8 mouse cellular contexts compared by ENCODE assay signal in genomic region chr1:151570981-151571837, GRCm38 (mm10). TPM values are rescaled to one million over a fixed set of nuclear protein-coding genes. Genes with fewer than 3 reads are reported as not detected.
DNase-seq lines count a peak whose midpoint lies in the region; ATAC-seq and TF ChIP-seq lines count a peak whose summit lies in the region.

TSS of gene Fam129a (plus strand) at chr1:151571186.

- H3K9me3 ChIP-seq in intestine, postnatal 0 days (ENCODE audit: control insufficient read depth), result no peaks in the 10 kb centered on the region
- H3K9me3 ChIP-seq in liver, embryonic 15.5 days (replicated peaks), result no peaks in the 10 kb centered on the region

- peak; percentile 78 for ATAC-seq in intestine, postnatal 0 days
- peak; percentile 41 for ATAC-seq in liver, embryonic 15.5 days (ENCODE audit: insufficient read depth)

- H3K27ac ChIP-seq in intestine, postnatal 0 days (ENCODE audit: low read depth, low read length), result no peak within 1 kb of the TSS
- peak within 1 kb of the TSS; percentile 33; the same call in 1 of the 2 replicates for H3K27ac ChIP-seq in liver, embryonic 15.5 days (replicated peaks)

- peak within 1 kb of the TSS; percentile 92 for H3K4me2 ChIP-seq in intestine, postnatal 0 days (replicated peaks; ENCODE audit: low read depth)
- peak within 1 kb of the TSS; percentile 71 for H3K4me2 ChIP-seq in liver, embryonic 15.5 days

- peak within 1 kb of the TSS; percentile 43; the same call in 1 of the 2 replicates for H3K9ac ChIP-seq in intestine, postnatal 0 days (ENCODE audit: low read depth, low read length)
- peak within 1 kb of the TSS; percentile 43 for H3K9ac ChIP-seq in liver, embryonic 15.5 days

- no peaks in the 10 kb centered on the region for H3K4me1 ChIP-seq in intestine, postnatal 0 days (replicated peaks; ENCODE audit: control insufficient read depth, insufficient read depth, low read length)
- H3K4me1 ChIP-seq in liver, embryonic 15.5 days (replicated peaks), result peaks cover 11% of the 10 kb centered on the region

- no peaks in the 10 kb centered on the region for H3K36me3 ChIP-seq in intestine, postnatal 0 days (ENCODE audit: control insufficient read depth, insufficient read depth)
- no peaks in the 10 kb centered on the region for H3K36me3 ChIP-seq in liver, embryonic 15.5 days (replicated peaks)

- DNase-seq in cerebellum, adult 8-10 months, result peak; percentile 1
- DNase-seq in cerebellum, adult 11-12 months, result no peak
- DNase-seq in embryo, embryonic 9.5 days (ENCODE audit: extremely low spot score), result peak; percentile 54
- DNase-seq in heart, adult 18-20 months, result peak; percentile 79 to 85
- peak; percentile 51 for DNase-seq in naive thymus-derived CD4-positive, alpha-beta T cell, adult 2 months (ENCODE audit: low read depth)
- peak; percentile 12 to 16 for DNase-seq in thymus, adult 18-20 months

- H3K27me3 ChIP-seq in intestine, postnatal 0 days (replicated peaks; ENCODE audit: control insufficient read depth, insufficient read depth, low read length), result no peaks in the 10 kb centered on the region
- H3K27me3 ChIP-seq in liver, embryonic 15.5 days, result peaks cover 19% of the 10 kb centered on the region

- TF ChIP-seq CTCF in intestine, postnatal 0 days (IDR thresholded peaks at IDR 0.05; ENCODE audit: low read depth), result 0 out of 2 replicates have a peak, but pooled peaks have one; percentile 2

- peak within 1 kb of the TSS; percentile 54 for H3K4me3 ChIP-seq in intestine, postnatal 0 days (ENCODE audit: low read depth, low read length)
- H3K4me3 ChIP-seq in liver, embryonic 15.5 days (replicated peaks), result peak within 1 kb of the TSS; percentile 58

- WGBS in intestine, postnatal 0 days, result 4% methylated on average over 46 of the region's 46 CpGs
- WGBS in liver, embryonic 15.5 days (ENCODE audit: insufficient replicate concordance), result 6% methylated on average over 46 of the region's 46 CpGs

RNA-seq across cellular contexts. Expression of gene Fam129a, which starts in this region (rescaled TPM):
- total RNA-seq in heart, adult 18-20 months (2021), result 10 to 100 TPM; 10.6 to 11.9 TPM
- 6.0 and 7.4 TPM in 2 replicates for polyA plus RNA-seq in intestine, postnatal 0 days (2015; fragmentation: Nextera tagmentation; extraction: Ambion mirVana)
- polyA plus RNA-seq in liver, embryonic 15.5 days (2015; fragmentation: Nextera tagmentation; extraction: Ambion mirVana), result 8.6 and 9.1 TPM in 2 replicates
